Mouse (Mus musculus) adrenal gland, postnatal 4 days (tissue): ENCODE data around the gene Sh3kbp1. TPM values are rescaled to one million over a fixed set of nuclear protein-coding genes. Genes with fewer than 3 reads are reported as not detected.

Experiments used
- DNase-seq, 2 experiments: peaks; one replicate each; pipeline ENCODE4 v3.0.0; 2021 to 2022; ENCODE audit warnings: low spot score in 2 of 2, mixed read lengths in 2 of 2
- total RNA-seq, 2 experiments: library from RNA; stranded (reverse); gene quantifications; 2 replicates each; pipeline ENCODE4 v1.2.3; 2021

Gene Sh3kbp1
- total RNA-seq, 2 experiments from 2014 or later = 24.7 to 30.8 TPM

- DNase-seq = no peak
These were observed 50.7 kb downstream of the Sh3kbp1 start for GRCm38 (mm10) chrX:159677585-159678319.

GRCm38 (mm10) chrX:159678320-159678835 is 51.3 kb downstream of the Sh3kbp1 start:
- DNase-seq = no peak

GRCm38 (mm10) chrX:159685521-159685920 is 58.4 kb downstream of the Sh3kbp1 start:
- no peak for DNase-seq

- no peak for DNase-seq
These were observed 59.8 kb downstream of the Sh3kbp1 start for GRCm38 (mm10) chrX:159686850-159687249.

GRCm38 (mm10) chrX:159688698-159689097 is 61.6 kb downstream of the Sh3kbp1 start:
- no peak for DNase-seq

GRCm38 (mm10) chrX:159689785-159690416 is 62.8 kb downstream of the Sh3kbp1 start:
- no peak for DNase-seq

- DNase-seq = no peak
These were observed 66.1 kb downstream of the Sh3kbp1 start for GRCm38 (mm10) chrX:159693126-159693525.

GRCm38 (mm10) chrX:159696545-159696944 is 69.5 kb downstream of the Sh3kbp1 start:
- DNase-seq = no peak

GRCm38 (mm10) chrX:159697030-159697454 is 70.0 kb downstream of the Sh3kbp1 start:
- no peak for DNase-seq

GRCm38 (mm10) chrX:159702850-159703249 is 75.8 kb downstream of the Sh3kbp1 start:
- no peak for DNase-seq

- no peak for DNase-seq
These were observed 77.4 kb downstream of the Sh3kbp1 start for GRCm38 (mm10) chrX:159704381-159705004.

- no peak for DNase-seq
These were observed 78.3 kb downstream of the Sh3kbp1 start for GRCm38 (mm10) chrX:159705412-159705811.

- no peak for DNase-seq
These were observed 81.2 kb downstream of the Sh3kbp1 start for GRCm38 (mm10) chrX:159708076-159708830.

- DNase-seq = no peak
These were observed 82.2 kb downstream of the Sh3kbp1 start for GRCm38 (mm10) chrX:159709296-159709695.

- DNase-seq = no peak
These were observed 84.3 kb downstream of the Sh3kbp1 start for GRCm38 (mm10) chrX:159711070-159712029.

- no peak for DNase-seq
These were observed 86.1 kb downstream of the Sh3kbp1 start for GRCm38 (mm10) chrX:159713191-159713590.

- DNase-seq = no peak
These were observed 94.3 kb downstream of the Sh3kbp1 start for GRCm38 (mm10) chrX:159721390-159721789.

GRCm38 (mm10) chrX:159731421-159731820 is 104.3 kb downstream of the Sh3kbp1 start:
- no peak for DNase-seq

GRCm38 (mm10) chrX:159732845-159733244 is 105.8 kb downstream of the Sh3kbp1 start:
- DNase-seq = no peak

- no peak for DNase-seq
These were observed 106.9 kb downstream of the Sh3kbp1 start for GRCm38 (mm10) chrX:159733948-159734347.
